Mouse (Mus musculus): ENCODE data around the gene Ppp1r2. TPM values are rescaled to one million over a fixed set of nuclear protein-coding genes. Genes with fewer than 3 reads are reported as not detected.

Gene Ppp1r2
- polyA plus RNA-seq (2015; fragmentation: Illumina TruSeq; extraction: RNeasy Lipid Tissue Mini Kit (QIAGEN cat#74804); ENCODE audit: low read depth, low replicate concordance), result 132 TPM

DNA sequence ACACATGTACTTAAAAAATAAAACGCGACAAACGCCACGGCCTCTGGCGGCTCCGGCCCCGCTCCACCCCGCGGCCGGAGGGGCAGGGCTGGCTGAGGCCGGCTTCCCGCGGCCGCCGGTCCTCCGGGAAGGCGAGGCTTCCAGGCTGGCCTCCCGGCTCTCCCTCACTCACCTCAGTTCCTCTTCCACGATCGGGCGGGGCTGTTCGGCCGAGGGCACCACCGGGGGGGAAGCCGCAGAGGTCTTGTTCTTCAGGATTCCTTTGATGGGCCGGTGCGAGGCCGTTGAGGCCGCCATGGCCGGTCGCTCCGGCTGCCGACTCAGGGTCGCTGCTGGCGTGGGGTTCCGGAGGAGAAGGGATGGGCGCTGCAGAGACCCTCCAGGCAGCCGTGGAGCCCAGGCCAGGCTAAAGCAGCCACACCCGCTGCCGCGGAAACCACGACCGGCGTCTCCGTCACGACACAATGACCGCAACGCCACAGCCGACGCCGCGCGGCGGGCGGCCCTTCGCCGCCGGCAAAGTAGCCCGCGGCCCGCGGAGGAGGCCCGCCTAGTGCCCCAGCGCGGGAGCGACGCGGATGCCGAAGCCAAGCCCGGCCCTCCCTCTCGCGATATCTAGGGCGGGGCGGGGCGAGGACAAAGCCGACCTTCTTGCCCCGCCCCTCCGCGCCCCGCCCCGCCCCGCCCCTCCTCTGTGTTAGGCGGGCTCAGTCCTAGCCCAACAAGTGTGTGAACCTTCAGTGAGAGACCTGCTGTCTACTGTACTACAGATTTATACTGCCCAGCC lies at the start of gene Ppp1r2:
Ppp1r2 (minus strand) TSS at position 604 of the 787 bp plus-strand sequence.

DNA sequence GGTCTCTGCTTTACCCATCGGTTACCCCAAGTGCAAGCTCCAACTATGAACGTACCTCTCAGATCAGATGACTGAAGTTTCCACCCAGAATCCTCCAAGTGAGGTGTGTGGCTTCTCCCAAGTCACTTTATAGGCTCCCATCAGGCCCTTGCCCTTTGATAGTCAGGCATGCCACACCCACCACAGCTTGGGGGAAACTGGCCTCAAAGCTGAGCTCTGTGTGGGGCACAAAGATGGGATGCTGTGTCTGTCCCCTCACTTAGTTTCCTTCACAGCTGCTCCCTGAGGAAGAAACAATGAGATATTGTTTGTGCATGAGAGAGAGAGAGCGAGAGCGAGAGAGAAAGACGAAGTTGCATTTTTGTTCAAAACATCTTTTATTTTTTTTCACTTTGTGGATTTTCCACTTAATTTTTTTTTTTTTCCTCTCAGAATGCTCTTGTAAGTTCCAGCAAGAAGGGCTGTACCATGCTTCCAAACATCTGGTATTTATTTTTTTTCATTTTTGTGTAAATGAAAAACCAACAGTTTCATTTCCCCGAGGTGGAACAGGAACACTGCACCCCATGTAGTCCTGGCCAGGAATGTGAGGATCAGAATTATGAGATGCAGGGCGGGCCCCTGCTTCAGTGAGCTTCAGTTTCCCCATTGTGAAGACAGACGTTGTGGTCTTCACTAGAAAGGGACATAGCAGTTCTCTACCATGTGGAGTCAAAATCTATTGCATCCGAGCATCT lies 39.6 kb upstream of the Ppp1r2 start, which contains the start of gene Apod:
Apod (minus strand) TSS at position 312 of the 737 bp plus-strand sequence.

Other genes starting within 250 kb of the Ppp1r2 start
- 20.6 TPM for gene Xxylt1, start 193.8 kb downstream of the Ppp1r2 start, polyA plus RNA-seq (2015; fragmentation: Illumina TruSeq; extraction: RNeasy Lipid Tissue Mini Kit (QIAGEN cat#74804); ENCODE audit: low read depth, low replicate concordance)
- 48.2 TPM for gene Acap2, start 74.0 kb downstream of the Ppp1r2 start, polyA plus RNA-seq (2015; fragmentation: Illumina TruSeq; extraction: RNeasy Lipid Tissue Mini Kit (QIAGEN cat#74804); ENCODE audit: low read depth, low replicate concordance)
- gene Apod, start 39.5 kb upstream of the Ppp1r2 start, polyA plus RNA-seq (2015; fragmentation: Illumina TruSeq; extraction: RNeasy Lipid Tissue Mini Kit (QIAGEN cat#74804); ENCODE audit: low read depth, low replicate concordance), result 431 TPM
- 68.8 TPM for gene Bdh1, start 147.0 kb upstream of the Ppp1r2 start, polyA plus RNA-seq (2015; fragmentation: Illumina TruSeq; extraction: RNeasy Lipid Tissue Mini Kit (QIAGEN cat#74804); ENCODE audit: low read depth, low replicate concordance)